Mouse (Mus musculus): ENCODE measurements at regions not wholly inside any gene's neighbourhood (a gene's known extent, or its start where the extent isn't known, plus 50 kb on each side); places are given as distances from the start of the nearest gene placed in this dataset.

DNA sequence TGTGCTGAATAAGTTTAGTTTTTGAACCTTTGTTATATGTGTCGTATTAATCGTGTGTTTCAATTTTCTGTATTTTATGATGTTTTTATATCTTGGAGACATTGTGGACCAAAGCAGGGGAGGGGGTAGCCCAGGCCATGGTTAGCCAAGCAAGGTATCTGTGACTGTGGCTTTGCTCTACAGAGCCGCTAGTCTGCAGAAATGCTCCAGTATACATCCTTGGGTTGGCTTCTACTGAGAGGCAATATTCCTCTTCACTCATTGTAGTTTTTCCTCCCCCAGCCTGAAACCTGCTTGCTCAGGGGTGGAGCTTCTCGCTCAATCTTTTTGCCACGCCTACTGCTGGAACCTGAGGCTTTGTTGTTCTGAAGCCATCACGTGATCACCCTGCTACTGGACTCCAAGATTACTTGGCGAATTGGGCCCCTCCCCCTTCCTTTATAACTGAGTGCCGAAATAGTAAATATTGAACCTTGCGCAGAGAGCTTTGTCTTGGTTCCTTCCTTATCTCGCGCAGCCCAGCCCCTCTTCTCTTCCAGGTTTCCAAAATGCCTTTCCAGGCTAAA, 70.0 kb upstream of the Slc1a1 start:
- TF ChIP-seq POLR2A (IDR thresholded peaks at IDR 0.05; ENCODE audit: insufficient read depth, low read depth, low read length) (no peak), CTCF (IDR thresholded peaks at IDR 0.05; ENCODE audit: insufficient read depth, low read depth, low read length) (no peak)
